Mouse (Mus musculus) CH12.LX (cell line): Measurements from ENCODE around the gene Pou2f1. TPM values are rescaled to one million over a fixed set of nuclear protein-coding genes. Genes with fewer than 3 reads are reported as not detected.

Experiments
- DNase-seq: peaks from one replicate; pipeline ENCODE4 v3.0.0-alpha.2; 2013; ENCODE audit errors: extremely low read depth
- H3K27ac ChIP-seq: 2 replicates; pipeline ENCODE4 v1.5.1; 2012; ENCODE audit warnings: low read depth, mild to moderate bottlenecking, control low read depth, moderate library complexity; ENCODE audit not compliant: insufficient read depth
- H3K27me3 ChIP-seq: replicated peaks from 2 replicates; pipeline ENCODE3; 2012; ENCODE audit warnings: inconsistent platforms
- H3K36me3 ChIP-seq, 2 experiments: replicated peaks in 1 of 2; 2 replicates each; pipeline versions ENCODE3 to v1.6.1; 2012; ENCODE audit warnings: inconsistent platforms in 1 of 2, low read length in 1 of 2, mild to moderate bottlenecking in 1 of 2, mixed read lengths in 1 of 2, moderate library complexity in 1 of 2; ENCODE audit not compliant: control insufficient read depth in 1 of 2, insufficient read depth in 1 of 2
- H3K4me1 ChIP-seq, 2 experiments: 2 replicates each; pipeline ENCODE4 v1.6.1; 2012; ENCODE audit warnings: inconsistent platforms in 1 of 2, moderate library complexity in 1 of 2; ENCODE audit not compliant: insufficient read depth in 2 of 2, control insufficient read depth in 1 of 2
- H3K4me2 ChIP-seq: 2 replicates; pipeline ENCODE4 v1.6.1; 2012; ENCODE audit warnings: low read depth, mild to moderate bottlenecking, control low read depth; ENCODE audit not compliant: poor library complexity, insufficient read depth, severe bottlenecking
- H3K4me3 ChIP-seq, 3 experiments: fragments of 150-350 bp in 1 of 3; sonication (generic) in 1 of 3; replicated peaks in 1 of 3; 2 replicates each; pipeline versions ENCODE3 to v1.5.1; 2011 to 2012; ENCODE audit warnings: low read depth in 2 of 3, low read length in 2 of 3, mild to moderate bottlenecking in 2 of 3, moderate library complexity in 2 of 3, control low read depth in 1 of 3, improper control_type of control experiment in 1 of 3, inconsistent platforms in 1 of 3, mixed read lengths in 1 of 3; ENCODE audit not compliant: poor library complexity in 1 of 3
- H3K79me2 ChIP-seq: replicated peaks from 2 replicates; pipeline ENCODE4 v1.6.1; 2012; ENCODE audit warnings: mild to moderate bottlenecking, moderate library complexity; ENCODE audit not compliant: control insufficient read depth, poor library complexity, insufficient read depth, severe bottlenecking; ENCODE audit errors: extremely low read depth
- H3K9ac ChIP-seq: 2 replicates; pipeline ENCODE4 v1.6.1; 2012; ENCODE audit warnings: low read depth, mild to moderate bottlenecking, control low read depth, moderate library complexity; ENCODE audit not compliant: insufficient read depth
- H3K9me3 ChIP-seq: replicated peaks from 2 replicates; pipeline ENCODE3; 2012; ENCODE audit warnings: low read length, inconsistent platforms, mixed read lengths
- BHLHE40 ChIP-seq: IDR thresholded peaks from 2 replicates; pipeline ENCODE4 v1.6.1; 2011; ENCODE audit warnings: mild to moderate bottlenecking, low read depth, low read length, improper control_type of control experiment
- CHD2 ChIP-seq: IDR thresholded peaks from 2 replicates; pipeline ENCODE4 v1.6.1; 2011; ENCODE audit warnings: low read length, improper control_type of control experiment
- CTCF ChIP-seq, 2 experiments: IDR thresholded peaks in 1 of 2; conservative IDR thresholded peaks in 1 of 2; 2 replicates each; pipeline ENCODE4 v1.5.1; 2011 to 2012; ENCODE audit warnings: low read depth in 2 of 2, low read length in 2 of 2, improper control_type of control experiment in 1 of 2, inconsistent platforms in 1 of 2, mild to moderate bottlenecking in 1 of 2, moderate library complexity in 1 of 2
- E2F4 ChIP-seq: IDR thresholded peaks from 2 replicates; pipeline ENCODE4 v1.6.1; 2011; ENCODE audit warnings: low read depth, low read length, improper control_type of control experiment; ENCODE audit not compliant: insufficient replicate concordance
- GABPA ChIP-seq: IDR thresholded peaks from 2 replicates; pipeline ENCODE4 v1.6.1; 2012; ENCODE audit warnings: low read depth, low read length, improper control_type of control experiment, inconsistent platforms; ENCODE audit not compliant: insufficient replicate concordance
- IRF4 ChIP-seq: IDR thresholded peaks from 2 replicates; pipeline ENCODE4 v1.6.1; 2014; ENCODE audit warnings: low read depth, mild to moderate bottlenecking, inconsistent platforms, low read length, improper control_type of control experiment
- MEF2A ChIP-seq: IDR thresholded peaks from 2 replicates; pipeline ENCODE4 v1.6.1; 2014; ENCODE audit warnings: low read depth, mild to moderate bottlenecking, inconsistent platforms, low read length, improper control_type of control experiment, borderline replicate concordance
- MXI1 ChIP-seq: IDR thresholded peaks from 2 replicates; pipeline ENCODE4 v1.6.1; 2011; ENCODE audit warnings: mild to moderate bottlenecking, low read depth, low read length, improper control_type of control experiment
- MYC ChIP-seq: IDR thresholded peaks from 2 replicates; pipeline ENCODE4 v1.6.1; 2011; ENCODE audit warnings: low read depth, mild to moderate bottlenecking, improper control_type of control experiment, low read length
- NELFE ChIP-seq: IDR thresholded peaks from 2 replicates; pipeline ENCODE4 v1.6.1; 2011; ENCODE audit warnings: low read depth, low read length, improper control_type of control experiment
- NRF1 ChIP-seq: IDR thresholded peaks from 2 replicates; pipeline ENCODE4 v1.6.1; 2014; ENCODE audit warnings: low read depth, mild to moderate bottlenecking, inconsistent platforms, low read length, improper control_type of control experiment, moderate library complexity
- PAX5 ChIP-seq: IDR thresholded peaks from 2 replicates; pipeline ENCODE4 v1.6.1; 2012; ENCODE audit warnings: low read length, inconsistent platforms, mixed read lengths
- POLR2A ChIP-seq: IDR thresholded peaks from 2 replicates; pipeline ENCODE4 v1.6.1; 2011; ENCODE audit warnings: low read depth, mild to moderate bottlenecking, improper control_type of control experiment, low read length
- POLR2AphosphoS2 ChIP-seq: IDR thresholded peaks from 2 replicates; pipeline ENCODE4 v1.6.1; 2011; ENCODE audit warnings: low read depth, low read length, improper control_type of control experiment
- RAD21 ChIP-seq: IDR thresholded peaks from 2 replicates; pipeline ENCODE4 v1.6.1; 2011; ENCODE audit warnings: low read depth, mild to moderate bottlenecking, low read length, improper control_type of control experiment, moderate library complexity
- SIN3A ChIP-seq: IDR thresholded peaks from 2 replicates; pipeline ENCODE4 v1.6.1; 2012; ENCODE audit warnings: low read length, improper control_type of control experiment, inconsistent platforms
- SMC3 ChIP-seq: IDR thresholded peaks from 2 replicates; pipeline ENCODE4 v1.6.1; 2011; ENCODE audit warnings: low read depth, low read length, improper control_type of control experiment
- TCF12 ChIP-seq: IDR thresholded peaks from 2 replicates; pipeline ENCODE4 v1.6.1; 2014; ENCODE audit warnings: low read depth, mild to moderate bottlenecking, inconsistent platforms, low read length, improper control_type of control experiment
- UBTF ChIP-seq: IDR thresholded peaks from 2 replicates; pipeline ENCODE4 v1.6.1; 2012; ENCODE audit warnings: low read depth, mild to moderate bottlenecking, inconsistent platforms, low read length, improper control_type of control experiment, moderate library complexity
- ZMIZ1 ChIP-seq: IDR thresholded peaks from 2 replicates; pipeline ENCODE4 v1.6.1; 2012; ENCODE audit warnings: low read depth, mild to moderate bottlenecking, inconsistent platforms, low read length, improper control_type of control experiment
- dilution Hi-C: fragments of 300-500 bp; cut with MboI; formaldehyde crosslinking; loops from 2 replicates; pipeline ENCODE4 v1.14.3; 2020; ENCODE audit warnings: low sequenced_read_pairs; ENCODE audit not compliant: extremely low pct_unique_long_range_greater_than_20kb, extremely low pct_ligation_motif_present
- in situ Hi-C: fragments of 300-500 bp; cut with MboI; formaldehyde crosslinking; loops from 3 replicates; pipeline ENCODE4 v1.14.3; 2019; ENCODE audit warnings: low sequenced_read_pairs, low pct_ligation_motif_present, low pct_unique_long_range_greater_than_20kb, mixed read lengths
- polyA plus RNA-seq: library from polyadenylated mRNA; unstranded; fragments of >175 nt; gene quantifications from 2 replicates; pipeline ENCODE4 v1.2.1, GENCODE M21; 2012; ENCODE audit warnings: low read depth; ENCODE audit not compliant: insufficient read length
- total RNA-seq, 2 experiments: library from RNA; depleted of rRNA; stranded (reverse); fragments of 300-350 nt in 1 of 2; fragments of >200 nt in 1 of 2; gene quantifications; 2 replicates each; pipeline ENCODE4 v1.2.3; 2012 to 2014

Pou2f1 gene
- total and polyA plus RNA-seq, 3 experiments = 6.4 to 18.3 (median 7.4) TPM

GRCm38 (mm10) chr1:165922488-165922887 is 80.0 kb downstream of the Pou2f1 start:
- H3K27ac ChIP-seq = no peak overlapping the region
- H3K79me2 ChIP-seq = peaks cover 15% of the 10 kb centered on the region
- peaks cover 4% of the 10 kb centered on the region for H3K9me3 ChIP-seq
- no peak overlapping the region for H3K4me3 ChIP-seq
- dilution Hi-C loops = no loop called here
- DNase-seq = no peak
- peaks cover 4 to 54% of the 10 kb centered on the region in 2 experiments for H3K4me1 ChIP-seq
- H3K4me2 ChIP-seq = no peak overlapping the region
- TF ChIP-seq UBTF = no peak
- no peak for TF ChIP-seq IRF4
- TF ChIP-seq MXI1 = no peak
- TF ChIP-seq PAX5 = no peak
- TF ChIP-seq CHD2 = no peak
- TF ChIP-seq ZMIZ1 = no peak
- no peak for TF ChIP-seq BHLHE40
- no peak for TF ChIP-seq SIN3A
- no peak for TF ChIP-seq TCF12
- no peak for TF ChIP-seq RAD21
- TF ChIP-seq SMC3 = no peak
- TF ChIP-seq MEF2A = no peak
- no peak for TF ChIP-seq POLR2A
- no peak for TF ChIP-seq POLR2AphosphoS2
- TF ChIP-seq E2F4 = no peak
- TF ChIP-seq GABPA = no peak
- no peak for TF ChIP-seq MYC
- TF ChIP-seq NELFE = no peak
- TF ChIP-seq NRF1 = no peak
- H3K27me3 ChIP-seq = no peaks in the 10 kb centered on the region
- in situ Hi-C loops = no loop called here
- H3K9ac ChIP-seq = no peak overlapping the region
- H3K36me3 ChIP-seq = peaks cover 0 to 13% of the 10 kb centered on the region in 2 experiments

DNA sequence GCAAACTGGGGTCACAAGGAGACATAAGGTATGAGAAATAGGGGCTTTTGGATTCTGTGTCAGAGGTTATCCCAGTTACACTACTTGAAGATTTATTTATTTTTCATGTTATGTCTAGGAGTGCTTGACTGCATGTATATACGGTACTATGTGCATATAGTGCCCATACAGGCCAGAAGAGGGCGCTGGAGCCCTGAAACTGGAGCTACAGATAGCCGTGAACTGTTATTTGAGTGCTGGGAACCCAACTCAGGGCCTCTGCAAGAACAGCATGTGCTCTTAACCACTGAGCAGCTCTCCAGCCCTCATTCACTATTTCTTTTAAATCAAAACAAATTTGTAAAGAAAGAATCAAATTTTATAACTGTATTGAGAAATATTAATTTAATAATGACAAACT is 81.5 kb downstream of the Pou2f1 start:
- no peak overlapping the region for H3K9ac ChIP-seq
- in situ Hi-C loops = no loop called here
- no peaks in the 10 kb centered on the region for H3K27me3 ChIP-seq
- TF ChIP-seq CTCF (conservative IDR thresholded peaks at IDR 0.05 in 1 of 2, IDR thresholded peaks at IDR 0.05 in 1 of 2; ENCODE audit: low read depth in 2 of 2, low read length in 2 of 2) = 0 out of 4 replicates have a peak, but pooled peaks of 1 of the 2 experiments have one; percentile 9
- TF ChIP-seq CHD2 = no peak
- TF ChIP-seq, all 38 proteins: peak for 1
- H3K4me1 ChIP-seq = peaks cover 0 to 40% of the 10 kb centered on the region in 2 experiments; a peak in 3 of 4 replicates
- peaks cover 4 to 24% of the 10 kb centered on the region in 2 experiments for H3K36me3 ChIP-seq
- H3K79me2 ChIP-seq = peaks cover 12% of the 10 kb centered on the region
- H3K9me3 ChIP-seq = peaks cover 8% of the 10 kb centered on the region
- no peak for DNase-seq
- dilution Hi-C loops = no loop called here
- H3K4me2 ChIP-seq = no peak overlapping the region
- H3K27ac ChIP-seq = no peak overlapping the region
- no peak overlapping the region for H3K4me3 ChIP-seq
